Mouse (Mus musculus) midbrain, embryonic 14.5 days (tissue): ENCODE results near the gene Defb33. TPM values are rescaled to one million over a fixed set of nuclear protein-coding genes. Genes with fewer than 3 reads are reported as not detected.

Source experiments
- polyA plus RNA-seq: library from polyadenylated mRNA; unstranded; fragments of >200 nt; fragmentation: Nextera tagmentation; extraction: Ambion mirVana; gene quantifications from 2 replicates; pipeline ENCODE4 v1.2.1, GENCODE M21; 2014

Gene Defb33
- polyA plus RNA-seq, 1 experiment from 2014 or later = not detected

Other genes starting within 250 kb of the Defb33 start
- gene Gm15056, start 10.0 kb downstream of the Defb33 start, polyA plus RNA-seq = not detected in 2 replicates
- not detected in 2 replicates for gene Gm6040, start 29.4 kb downstream of the Defb33 start, polyA plus RNA-seq
- not detected in 2 replicates for gene AY761185, start 52.0 kb downstream of the Defb33 start, polyA plus RNA-seq
- not detected in 2 replicates for gene Defa21, start 132.9 kb downstream of the Defb33 start, polyA plus RNA-seq
- not detected in 2 replicates for gene Defa23, start 162.4 kb downstream of the Defb33 start, polyA plus RNA-seq
- not detected in 2 replicates for gene Defa35, start 172.4 kb downstream of the Defb33 start, polyA plus RNA-seq
- not detected in 2 replicates for gene Defa25, start 191.8 kb downstream of the Defb33 start, polyA plus RNA-seq
- gene Gm14851, start 203.4 kb downstream of the Defb33 start, polyA plus RNA-seq = not detected in 2 replicates
- not detected in 2 replicates for gene Defa30, start 242.0 kb downstream of the Defb33 start, polyA plus RNA-seq